Mouse (Mus musculus) liver, adult 2 months (tissue): ENCODE measurements at regions not wholly inside any gene's neighbourhood (a gene's known extent, or its start where the extent isn't known, plus 50 kb on each side); places are given as distances from the start of the nearest gene placed in this dataset.

ENCODE experiments used
- CTCF ChIP-seq: fragments of 200-500 bp; IDR thresholded peaks from 2 replicates; pipeline ENCODE4 v1.5.1; 2011; ENCODE audit warnings: low read depth, low read length, control low read depth
- POLR2A ChIP-seq: fragments of 200-500 bp; IDR thresholded peaks from 2 replicates; pipeline ENCODE4 v1.6.1; 2011; ENCODE audit warnings: low read length, control low read depth; ENCODE audit not compliant: insufficient read depth; ENCODE audit errors: extremely low read depth

DNA sequence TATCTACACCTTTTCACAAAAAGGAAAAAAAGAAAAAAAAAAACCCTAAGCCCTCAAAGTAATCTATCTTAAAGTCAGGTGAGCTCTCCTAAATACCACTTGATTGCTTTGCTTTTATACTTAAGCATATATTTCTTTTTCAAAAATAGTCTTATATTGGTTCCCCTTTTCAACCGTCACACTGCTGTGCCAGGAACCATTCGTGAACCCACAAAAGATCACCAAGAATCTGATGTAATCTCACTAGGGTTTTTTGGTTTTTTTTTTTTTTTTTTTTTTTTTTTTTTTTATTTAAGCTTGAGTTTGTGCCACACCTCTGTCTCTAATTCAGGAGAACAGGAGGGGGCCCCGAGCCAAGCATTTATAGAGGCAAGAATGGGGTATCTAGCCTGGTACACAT is 1482.7 kb downstream of the Slc22a22 start:
- TF ChIP-seq CTCF (no peak), POLR2A (no peak)
